Mouse (Mus musculus): ENCODE measurements around the gene Hes1.
"Not testable (repeated sequence)": the region's sequence is repeated elsewhere in the genome, so short reads cannot be mapped to it uniquely, and the experiment has no call there.

Gene Hes1

DNA sequence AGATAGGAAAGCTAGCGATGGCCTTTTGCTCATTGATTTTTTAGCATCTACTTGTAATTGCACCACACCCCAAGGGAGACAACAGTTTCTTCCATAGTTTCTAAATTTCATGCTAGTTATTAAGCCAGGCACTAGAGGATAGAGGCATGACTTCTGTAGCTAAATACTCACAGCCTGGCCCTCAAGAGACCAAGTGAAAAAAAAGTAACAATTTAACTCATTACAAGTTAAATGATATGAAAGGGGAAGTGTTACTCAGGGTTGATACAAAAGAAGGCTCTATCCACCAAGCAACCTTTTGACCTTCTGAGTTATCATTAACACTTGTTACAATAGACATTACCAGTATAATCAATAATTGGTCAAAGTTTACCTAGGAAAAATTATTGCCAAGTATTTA lies 9.1 kb downstream of the Hes1 start:
- DNase-seq (ENCODE audit: low read depth): no peak

GRCm38 (mm10) chr16:30081498-30081897 lies 17.3 kb downstream of the Hes1 start:
- DNase-seq (ENCODE audit: low read depth): no peak

GRCm38 (mm10) chr16:30081980-30082379 lies 17.8 kb downstream of the Hes1 start:
- no peak for DNase-seq (ENCODE audit: low read depth)

DNA sequence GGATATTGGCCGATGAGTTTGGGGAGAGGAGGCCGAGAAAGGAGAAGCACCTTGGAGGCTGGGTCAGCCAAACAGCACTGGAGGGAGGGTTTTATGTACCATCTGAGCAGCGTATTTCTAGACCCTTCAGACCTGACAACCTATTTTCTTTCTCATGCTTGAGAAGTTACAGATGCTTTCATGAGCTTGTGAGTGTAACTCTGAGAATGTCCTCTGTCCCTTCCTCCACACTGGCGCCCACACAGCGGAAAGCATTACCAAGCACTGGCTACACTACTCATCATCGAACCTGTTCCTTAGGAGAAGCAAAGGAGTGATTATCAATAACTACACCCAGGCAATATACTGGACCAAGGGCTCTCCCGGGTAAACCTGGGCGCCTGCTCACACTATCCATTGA lies 18.8 kb downstream of the Hes1 start:
- DNase-seq (ENCODE audit: low read depth): no peak

GRCm38 (mm10) chr16:30083536-30083935 lies 19.4 kb downstream of the Hes1 start:
- no peak for DNase-seq (ENCODE audit: low read depth)

DNA sequence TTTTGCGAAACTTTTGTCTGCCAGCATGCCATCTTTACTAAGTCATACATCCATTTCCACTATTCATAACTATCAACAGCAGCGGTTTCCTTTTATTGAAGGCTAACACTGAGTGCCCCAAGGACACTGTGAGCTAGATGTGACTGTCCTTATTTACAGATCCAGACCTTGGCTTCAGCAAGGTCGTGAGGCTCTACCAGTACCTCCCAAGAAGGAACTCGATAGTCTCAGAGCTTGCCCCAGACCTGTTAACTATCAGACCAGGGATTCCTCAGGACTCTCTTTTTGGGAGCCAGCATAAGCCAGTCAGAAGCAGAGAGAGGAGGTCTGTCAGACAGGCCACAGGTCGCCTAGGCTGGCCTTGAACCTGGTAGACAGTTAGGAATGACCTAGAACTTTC lies 24.5 kb downstream of the Hes1 start:
- DNase-seq (ENCODE audit: low read depth): no peak

DNA sequence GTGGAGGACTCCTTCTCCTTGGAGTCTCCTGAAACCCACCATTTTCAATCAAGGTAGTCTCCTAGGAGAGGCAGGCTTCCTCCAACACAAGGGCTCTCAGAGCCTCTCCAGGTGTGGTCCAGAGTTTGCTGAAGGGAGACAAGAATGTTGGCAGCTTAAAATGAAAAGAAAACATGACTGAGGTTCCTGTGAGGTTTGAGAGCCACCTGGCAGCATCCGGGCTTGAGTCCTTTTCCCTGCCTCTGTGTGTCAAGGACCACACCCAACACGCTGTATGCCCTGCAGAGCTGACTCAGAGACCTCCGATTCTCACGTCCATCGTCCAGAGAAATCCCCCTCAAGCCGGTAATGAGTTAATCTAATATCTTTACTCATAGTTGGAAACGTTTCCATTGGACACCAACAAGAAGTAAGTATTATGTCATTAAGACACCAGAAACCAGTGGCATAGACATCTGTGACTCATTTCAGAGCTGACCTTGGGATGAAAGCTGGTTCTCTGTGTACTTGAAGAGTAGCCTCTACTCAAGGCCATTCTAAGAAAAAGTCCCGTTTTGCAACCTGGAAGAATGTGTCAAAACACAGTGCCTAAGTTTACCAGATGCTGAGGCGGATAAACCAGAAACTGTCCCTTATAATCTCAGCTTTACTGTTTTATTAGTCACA lies 26.1 kb downstream of the Hes1 start:
- peak; percentile 28 for DNase-seq (ENCODE audit: low read depth)

DNA sequence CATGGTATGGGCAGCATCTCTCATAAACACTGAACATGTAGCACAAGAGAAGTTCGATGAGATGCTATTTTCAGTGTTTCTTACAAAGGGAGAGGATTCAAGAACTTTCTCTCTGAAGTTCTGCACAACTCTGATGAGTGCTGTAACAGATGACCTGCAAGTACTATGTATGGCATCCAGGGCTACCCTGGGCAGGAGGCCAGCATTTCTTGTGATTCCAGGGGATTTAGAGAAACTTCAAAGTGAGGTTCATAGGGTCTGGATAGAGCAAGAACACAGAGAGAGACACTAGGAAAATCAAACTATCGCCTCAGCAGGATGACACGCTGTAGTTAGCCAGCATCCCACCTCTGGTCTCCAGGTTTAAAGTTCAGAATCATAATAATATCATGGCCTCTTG lies 31.9 kb downstream of the Hes1 start:
- peak; percentile 31 for DNase-seq (ENCODE audit: low read depth)

- DNase-seq (ENCODE audit: low read depth): peak; percentile 76
These were observed 32.3 kb downstream of the Hes1 start for GRCm38 (mm10) chr16:30096475-30096874.

GRCm38 (mm10) chr16:30099124-30099523 lies 34.9 kb downstream of the Hes1 start:
- no peak for DNase-seq (ENCODE audit: low read depth)

GRCm38 (mm10) chr16:30102149-30102915 lies 38.1 kb downstream of the Hes1 start:
- no peak for DNase-seq (ENCODE audit: low read depth)

DNA sequence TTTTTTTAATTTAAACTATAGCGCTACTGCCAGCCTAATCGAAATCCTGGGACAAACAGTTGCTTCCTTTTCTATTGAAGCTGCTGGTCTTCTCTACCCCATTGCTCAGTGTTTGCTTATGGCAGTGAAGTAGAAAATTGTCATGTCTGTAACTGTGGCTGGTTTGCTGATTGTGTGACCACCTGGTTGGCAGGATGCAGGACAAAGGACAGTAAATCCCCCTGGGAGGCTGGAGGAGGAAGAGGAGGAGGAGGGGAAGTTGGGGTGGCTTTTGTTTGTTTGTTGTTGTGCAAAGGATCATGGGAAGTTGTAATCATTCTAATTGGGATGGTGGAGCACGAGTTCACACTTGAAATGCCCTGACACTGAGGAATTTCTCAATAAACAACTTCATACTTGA lies 38.8 kb downstream of the Hes1 start:
- DNase-seq (ENCODE audit: low read depth): no peak

DNA sequence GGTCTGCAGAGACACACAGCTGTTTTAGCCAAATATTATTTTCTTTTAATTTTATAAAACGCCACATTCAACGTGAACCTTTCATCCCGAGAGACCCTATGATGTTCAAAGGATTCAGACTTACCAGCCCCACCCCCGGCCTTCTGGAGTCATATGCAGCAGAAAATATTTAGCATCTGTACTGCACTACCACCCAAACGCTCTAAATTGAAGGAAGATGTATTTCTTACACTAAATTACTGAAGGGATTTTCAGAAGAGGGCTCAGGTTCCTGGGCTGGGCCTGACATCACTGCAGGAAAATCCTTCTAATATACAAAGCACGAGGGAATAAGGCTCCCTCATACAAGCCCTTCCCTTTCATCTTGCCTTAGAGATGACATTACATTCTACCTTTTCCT lies 39.3 kb downstream of the Hes1 start:
- no peak for DNase-seq (ENCODE audit: low read depth)

DNA sequence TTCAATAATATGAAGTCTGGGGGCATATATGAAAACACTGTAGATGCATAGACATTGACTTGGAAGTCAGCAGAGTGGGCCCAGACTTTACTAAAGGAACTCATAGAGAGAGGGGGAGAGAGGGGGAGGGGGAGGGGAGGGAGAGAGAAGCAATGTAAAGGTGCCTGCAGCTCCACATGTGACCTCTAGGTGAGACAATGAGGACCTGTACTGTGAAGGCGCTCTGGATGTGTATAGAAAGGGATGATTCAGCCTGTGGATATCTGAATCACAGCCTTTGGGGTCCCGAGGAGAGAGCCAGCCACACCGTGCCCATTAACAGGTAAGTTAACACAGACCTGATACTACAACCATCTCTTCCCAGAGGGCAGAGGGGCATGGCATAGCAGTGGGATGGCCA lies 40.2 kb downstream of the Hes1 start:
- DNase-seq (ENCODE audit: low read depth): no peak

DNA sequence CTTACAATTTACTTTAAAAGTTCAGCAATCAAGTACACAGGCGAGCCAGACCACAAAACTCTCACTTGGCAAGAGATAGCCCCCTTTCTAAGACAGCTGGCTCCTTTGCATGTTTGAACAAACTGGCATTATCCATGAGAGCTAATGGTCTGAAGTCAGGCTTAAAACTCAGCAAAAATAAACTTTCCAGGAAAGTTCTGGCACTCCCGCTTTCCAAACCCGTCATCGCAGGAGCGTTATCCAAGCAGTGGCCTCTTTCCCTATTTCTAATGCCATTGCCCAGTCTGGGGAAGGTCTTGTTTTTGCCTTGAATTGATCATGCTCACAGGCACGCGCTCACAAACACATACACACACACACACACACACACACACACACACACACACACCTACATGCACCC lies 41.3 kb downstream of the Hes1 start:
- DNase-seq (ENCODE audit: low read depth): peak; percentile 47

DNA sequence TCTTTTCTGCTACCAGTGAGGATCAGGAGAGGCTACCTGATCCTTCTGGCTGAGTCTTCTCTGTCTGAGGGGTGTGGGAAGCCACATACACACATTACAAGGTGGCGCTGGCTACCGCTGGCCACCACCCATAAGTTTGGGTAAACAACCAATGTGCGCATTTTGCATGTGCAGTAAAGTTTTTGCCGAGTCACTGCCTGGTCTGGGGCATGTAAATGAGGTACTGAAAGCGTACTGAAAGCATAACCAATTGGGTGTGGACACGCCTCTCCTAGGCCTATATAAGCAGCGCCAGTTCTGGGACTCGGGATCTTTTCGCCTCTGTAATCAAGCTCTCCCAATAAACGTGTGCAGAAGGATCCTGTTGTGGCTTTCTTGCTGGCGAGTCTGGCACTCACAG lies 44.0 kb downstream of the Hes1 start:
- not testable (repeated sequence) for DNase-seq (ENCODE audit: low read depth)

GRCm38 (mm10) chr16:30110466-30110865 lies 46.3 kb downstream of the Hes1 start:
- no peak for DNase-seq (ENCODE audit: low read depth)

DNA sequence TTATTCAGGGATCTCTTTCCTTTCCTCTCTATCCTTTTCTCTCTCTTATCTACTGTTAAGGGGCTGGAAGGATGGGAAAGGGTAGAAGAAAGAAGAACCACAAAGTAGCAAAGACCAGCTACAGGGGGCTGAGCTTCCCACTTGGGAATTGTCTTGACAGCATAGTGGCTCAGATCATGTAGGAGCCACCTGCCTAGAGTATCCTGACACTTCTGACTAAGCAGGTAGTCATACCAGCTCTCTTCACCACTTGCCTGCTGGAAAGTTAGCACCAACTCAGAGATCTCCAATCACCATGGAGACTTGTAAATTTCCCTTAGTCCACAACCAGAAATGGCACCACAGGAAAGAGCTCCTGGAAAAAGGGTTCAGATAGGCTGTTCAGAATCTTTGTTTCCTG lies 46.9 kb downstream of the Hes1 start:
- DNase-seq (ENCODE audit: low read depth): no peak

DNA sequence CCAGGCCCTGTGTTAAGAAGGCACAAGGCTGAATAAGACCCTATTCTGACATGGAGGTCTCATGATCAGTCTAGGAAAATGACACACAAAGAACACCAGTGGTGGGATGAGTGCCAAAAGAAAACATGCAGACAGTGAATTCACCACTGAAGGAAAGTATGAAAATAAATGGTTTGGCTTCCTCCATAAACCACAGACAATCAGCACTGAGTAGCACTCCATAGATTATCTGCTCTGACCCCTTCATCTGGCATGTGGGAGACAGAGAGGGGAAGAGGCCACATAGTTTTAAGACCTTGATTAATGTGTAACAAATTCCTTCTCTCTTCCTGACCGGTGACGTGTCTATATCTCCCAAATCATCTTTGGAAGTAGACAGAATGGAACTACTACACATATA lies 47.4 kb downstream of the Hes1 start:
- DNase-seq (ENCODE audit: low read depth): peak; percentile 76

GRCm38 (mm10) chr16:30113170-30113569 lies 49.0 kb downstream of the Hes1 start:
- DNase-seq (ENCODE audit: low read depth): no peak

DNA sequence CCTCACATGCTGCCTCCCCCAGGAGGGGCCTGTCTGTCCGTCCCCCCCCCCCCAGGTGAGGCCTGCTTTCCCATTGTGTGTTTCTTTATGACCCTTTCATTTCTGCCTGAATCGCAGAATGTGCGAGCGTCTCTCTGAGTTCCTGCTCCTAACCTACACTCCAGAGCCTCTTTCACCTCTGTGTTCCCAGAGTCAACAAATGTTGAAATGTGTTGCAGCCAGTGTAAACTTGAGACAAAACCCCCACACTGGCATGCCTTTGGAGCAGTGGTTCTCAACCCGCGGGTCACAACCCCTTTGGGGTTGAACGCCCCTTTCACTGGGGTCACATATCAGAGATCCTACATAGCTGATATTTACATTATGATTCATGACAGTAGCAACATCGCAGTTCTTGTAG lies 49.6 kb downstream of the Hes1 start:
- DNase-seq (ENCODE audit: low read depth): no peak

DNA sequence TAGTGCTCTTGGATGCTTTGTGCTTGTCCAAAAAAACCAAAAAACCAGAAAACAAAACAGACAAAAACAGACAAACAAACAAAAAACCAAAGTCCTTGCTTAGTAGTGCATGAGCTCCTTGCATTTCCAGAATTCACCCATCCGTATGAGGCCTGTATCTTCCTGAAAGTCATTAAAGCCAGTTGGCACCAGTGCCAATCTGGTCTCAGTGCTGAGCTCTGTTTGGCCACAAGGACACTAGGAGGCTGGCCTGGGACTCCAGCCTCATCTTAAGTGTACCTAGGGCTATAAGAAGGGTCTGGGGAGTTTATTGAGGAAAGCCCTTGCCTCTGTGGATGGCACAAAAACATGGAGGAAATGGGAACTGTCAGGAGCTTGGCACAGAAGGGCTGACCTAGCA lies 50.3 kb downstream of the Hes1 start:
- DNase-seq (ENCODE audit: low read depth): no peak

Data from NIH3T3 (cell line).